Mouse (Mus musculus): Measurements from ENCODE around the gene Kdm4c. TPM values are rescaled to one million over a fixed set of nuclear protein-coding genes. Genes with fewer than 3 reads are reported as not detected.

Kdm4c gene
- polyA plus RNA-seq, 1 experiment from 2014 or later = 14.0 TPM

- Histone ChIP-seq H3K27me3 (ENCODE audit: control insufficient read depth, insufficient read depth, low read length) (no peaks in the 10 kb centered on the region), H3K9ac (ENCODE audit: low read length) (peak overlapping the region; percentile 86), H3K4me1 (ENCODE audit: control insufficient read depth, insufficient read depth, low read length) (no peaks in the 10 kb centered on the region), H3K9me3 (ENCODE audit: control insufficient read depth, low read length) (no peaks in the 10 kb centered on the region), H3K4me2 (ENCODE audit: low read depth) (peak overlapping the region; percentile 73), H3K27ac (ENCODE audit: low read depth, low read length) (peak overlapping the region; percentile 80), H3K4me3 (ENCODE audit: low read depth, low read length) (peak overlapping the region; percentile 84), H3K36me3 (ENCODE audit: control insufficient read depth, insufficient read depth, low read length) (no peaks in the 10 kb centered on the region)
- WGBS = under 1% methylated on average over 41 of the region's 46 CpGs
- no peak for DNase-seq (ENCODE audit: low spot score)
- ATAC-seq (ENCODE audit: insufficient read depth, low FRiP score, low TSS enrichment) = peak; percentile 48
These were observed 10.2 kb downstream of the Kdm4c start for GRCm38 (mm10) chr4:74252245-74253105.

- H3K9me3 ChIP-seq (ENCODE audit: control insufficient read depth, low read length) = no peaks in the 10 kb centered on the region
- no peaks in the 10 kb centered on the region for H3K27me3 ChIP-seq (ENCODE audit: control insufficient read depth, insufficient read depth, low read length)
- DNase-seq (ENCODE audit: low spot score) (no peak), ATAC-seq (ENCODE audit: insufficient read depth, low FRiP score, low TSS enrichment) (no peak)
- WGBS = 26% methylated on average over 5 of the region's 5 CpGs
- no peak overlapping the region for H3K4me3 ChIP-seq (ENCODE audit: low read depth, low read length)
- no peak overlapping the region for H3K9ac ChIP-seq (ENCODE audit: low read length)
- no peak overlapping the region for H3K4me2 ChIP-seq (ENCODE audit: low read depth)
- H3K4me1 ChIP-seq (ENCODE audit: control insufficient read depth, insufficient read depth, low read length) = no peaks in the 10 kb centered on the region
- no peak overlapping the region for H3K27ac ChIP-seq (ENCODE audit: low read depth, low read length)
- H3K36me3 ChIP-seq (ENCODE audit: control insufficient read depth, insufficient read depth, low read length) = no peaks in the 10 kb centered on the region
These were observed 15.6 kb downstream of the Kdm4c start for GRCm38 (mm10) chr4:74257882-74258281.

GRCm38 (mm10) chr4:74258538-74258937 is 16.2 kb downstream of the Kdm4c start:
- no peaks in the 10 kb centered on the region for H3K4me1 ChIP-seq (ENCODE audit: control insufficient read depth, insufficient read depth, low read length)
- H3K27ac ChIP-seq (ENCODE audit: low read depth, low read length) = no peak overlapping the region
- no peak for DNase-seq (ENCODE audit: low spot score)
- no peak overlapping the region for H3K4me3 ChIP-seq (ENCODE audit: low read depth, low read length)
- WGBS = 26% methylated on average over 1 of the region's 1 CpGs
- no peak for ATAC-seq (ENCODE audit: insufficient read depth, low FRiP score, low TSS enrichment)
- no peaks in the 10 kb centered on the region for H3K27me3 ChIP-seq (ENCODE audit: control insufficient read depth, insufficient read depth, low read length)
- no peaks in the 10 kb centered on the region for H3K36me3 ChIP-seq (ENCODE audit: control insufficient read depth, insufficient read depth, low read length)
- H3K4me2 ChIP-seq (ENCODE audit: low read depth) = no peak overlapping the region
- H3K9ac ChIP-seq (ENCODE audit: low read length) = no peak overlapping the region
- H3K9me3 ChIP-seq (ENCODE audit: control insufficient read depth, low read length) = no peaks in the 10 kb centered on the region

GRCm38 (mm10) chr4:74259331-74259730 is 17.0 kb downstream of the Kdm4c start:
- H3K4me1 ChIP-seq (ENCODE audit: control insufficient read depth, insufficient read depth, low read length) = no peaks in the 10 kb centered on the region
- H3K9ac ChIP-seq (ENCODE audit: low read length) = no peak overlapping the region
- no peak for ATAC-seq (ENCODE audit: insufficient read depth, low FRiP score, low TSS enrichment)
- DNase-seq (ENCODE audit: low spot score) = no peak
- H3K9me3 ChIP-seq (ENCODE audit: control insufficient read depth, low read length) = no peaks in the 10 kb centered on the region
- no peaks in the 10 kb centered on the region for H3K36me3 ChIP-seq (ENCODE audit: control insufficient read depth, insufficient read depth, low read length)
- H3K4me2 ChIP-seq (ENCODE audit: low read depth) = no peak overlapping the region
- 11% methylated on average over 3 of the region's 3 CpGs for WGBS
- no peak overlapping the region for H3K4me3 ChIP-seq (ENCODE audit: low read depth, low read length)
- no peak overlapping the region for H3K27ac ChIP-seq (ENCODE audit: low read depth, low read length)
- H3K27me3 ChIP-seq (ENCODE audit: control insufficient read depth, insufficient read depth, low read length) = no peaks in the 10 kb centered on the region

DNA sequence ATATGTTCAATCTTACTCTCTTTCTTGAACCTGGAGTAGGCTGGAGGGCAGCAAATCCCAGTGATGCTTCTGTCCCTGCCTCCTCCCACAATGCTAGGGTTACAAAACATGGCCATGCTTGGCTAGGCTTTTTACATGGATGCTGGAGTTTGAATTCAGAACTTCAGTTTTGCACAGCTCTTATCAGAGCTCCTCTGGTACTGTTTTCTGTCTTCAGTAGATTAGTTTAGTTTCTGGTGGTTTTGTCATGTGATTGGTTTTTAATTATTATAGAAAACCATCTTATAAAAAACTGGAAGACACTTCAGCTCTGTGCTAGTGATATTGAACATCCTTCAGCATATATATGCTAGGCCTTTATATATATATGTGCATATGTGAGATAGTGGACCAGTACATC is 19.6 kb downstream of the Kdm4c start:
- H3K4me3 ChIP-seq (ENCODE audit: low read depth, low read length) = no peak overlapping the region
- ATAC-seq (ENCODE audit: insufficient read depth, low FRiP score, low TSS enrichment) = no peak
- H3K27ac ChIP-seq (ENCODE audit: low read depth, low read length) = no peak overlapping the region
- no peak for DNase-seq (ENCODE audit: low spot score)
- H3K4me2 ChIP-seq (ENCODE audit: low read depth) = no peak overlapping the region
- H3K27me3 ChIP-seq (ENCODE audit: control insufficient read depth, insufficient read depth, low read length) = no peaks in the 10 kb centered on the region
- H3K9ac ChIP-seq (ENCODE audit: low read length) = no peak overlapping the region
- no peaks in the 10 kb centered on the region for H3K9me3 ChIP-seq (ENCODE audit: control insufficient read depth, low read length)
- no peaks in the 10 kb centered on the region for H3K4me1 ChIP-seq (ENCODE audit: control insufficient read depth, insufficient read depth, low read length)
- no peaks in the 10 kb centered on the region for H3K36me3 ChIP-seq (ENCODE audit: control insufficient read depth, insufficient read depth, low read length)

- no peak overlapping the region for H3K4me2 ChIP-seq (ENCODE audit: low read depth)
- ATAC-seq (ENCODE audit: insufficient read depth, low FRiP score, low TSS enrichment) = no peak
- no peak overlapping the region for H3K27ac ChIP-seq (ENCODE audit: low read depth, low read length)
- no peak overlapping the region for H3K9ac ChIP-seq (ENCODE audit: low read length)
- 91% methylated on average over 5 of the region's 5 CpGs for WGBS
- no peak for DNase-seq (ENCODE audit: low spot score)
- H3K9me3 ChIP-seq (ENCODE audit: control insufficient read depth, low read length) = no peaks in the 10 kb centered on the region
- H3K27me3 ChIP-seq (ENCODE audit: control insufficient read depth, insufficient read depth, low read length) = no peaks in the 10 kb centered on the region
- H3K4me1 ChIP-seq (ENCODE audit: control insufficient read depth, insufficient read depth, low read length) = no peaks in the 10 kb centered on the region
- no peaks in the 10 kb centered on the region for H3K36me3 ChIP-seq (ENCODE audit: control insufficient read depth, insufficient read depth, low read length)
- no peak overlapping the region for H3K4me3 ChIP-seq (ENCODE audit: low read depth, low read length)
These were observed 22.2 kb downstream of the Kdm4c start for GRCm38 (mm10) chr4:74264428-74264955.

GRCm38 (mm10) chr4:74271180-74271579 is 28.9 kb downstream of the Kdm4c start:
- Histone ChIP-seq H3K4me3 (ENCODE audit: low read depth, low read length) (no peak overlapping the region), H3K27me3 (ENCODE audit: control insufficient read depth, insufficient read depth, low read length) (no peaks in the 10 kb centered on the region), H3K9ac (ENCODE audit: low read length) (no peak overlapping the region), H3K36me3 (ENCODE audit: control insufficient read depth, insufficient read depth, low read length) (0 out of 2 replicates have a peak, but pooled peaks cover 2% of the 10 kb centered on the region), H3K9me3 (ENCODE audit: control insufficient read depth, low read length) (no peaks in the 10 kb centered on the region), H3K4me2 (ENCODE audit: low read depth) (no peak overlapping the region), H3K27ac (ENCODE audit: low read depth, low read length) (no peak overlapping the region), H3K4me1 (ENCODE audit: control insufficient read depth, insufficient read depth, low read length) (no peaks in the 10 kb centered on the region)
- no peak for ATAC-seq (ENCODE audit: insufficient read depth, low FRiP score, low TSS enrichment)
- WGBS = 84% methylated on average over 5 of the region's 5 CpGs
- no peak for DNase-seq (ENCODE audit: low spot score)

DNA sequence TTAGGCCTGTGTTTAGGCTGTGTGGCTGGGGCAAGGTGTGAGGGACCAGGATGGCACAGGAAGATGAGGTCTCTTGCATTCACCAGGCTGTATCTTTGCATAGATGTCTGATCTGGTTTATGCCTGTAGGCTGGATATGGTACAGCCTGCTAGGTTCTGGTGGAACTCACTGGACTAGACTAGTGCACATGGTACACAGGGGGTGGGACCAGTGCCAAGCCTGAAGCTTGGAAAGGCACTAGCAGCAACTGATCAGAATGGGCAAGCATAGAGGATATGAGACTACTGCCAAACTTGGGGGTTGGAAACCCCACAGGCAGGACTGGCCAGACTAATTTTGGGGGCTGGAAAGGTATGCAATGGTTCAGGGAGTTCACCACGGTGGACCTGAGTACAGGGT is 35.2 kb downstream of the Kdm4c start:
- DNase-seq (ENCODE audit: low spot score) (no peak), ATAC-seq (ENCODE audit: insufficient read depth, low FRiP score, low TSS enrichment) (no peak)
- Histone ChIP-seq H3K27me3 (ENCODE audit: control insufficient read depth, insufficient read depth, low read length) (no peaks in the 10 kb centered on the region), H3K4me2 (ENCODE audit: low read depth) (no peak overlapping the region), H3K9ac (ENCODE audit: low read length) (no peak overlapping the region), H3K9me3 (ENCODE audit: control insufficient read depth, low read length) (no peaks in the 10 kb centered on the region), H3K36me3 (ENCODE audit: control insufficient read depth, insufficient read depth, low read length) (no peaks in the 10 kb centered on the region), H3K27ac (ENCODE audit: low read depth, low read length) (no peak overlapping the region), H3K4me1 (ENCODE audit: control insufficient read depth, insufficient read depth, low read length) (no peaks in the 10 kb centered on the region), H3K4me3 (ENCODE audit: low read depth, low read length) (no peak overlapping the region)
- 80% methylated on average over 1 of the region's 1 CpGs for WGBS

- Histone ChIP-seq H3K27ac (ENCODE audit: low read depth, low read length) (no peak overlapping the region), H3K4me1 (ENCODE audit: control insufficient read depth, insufficient read depth, low read length) (no peaks in the 10 kb centered on the region), H3K36me3 (ENCODE audit: control insufficient read depth, insufficient read depth, low read length) (no peaks in the 10 kb centered on the region), H3K4me2 (ENCODE audit: low read depth) (no peak overlapping the region), H3K9ac (ENCODE audit: low read length) (no peak overlapping the region), H3K9me3 (ENCODE audit: control insufficient read depth, low read length) (no peaks in the 10 kb centered on the region), H3K4me3 (ENCODE audit: low read depth, low read length) (no peak overlapping the region), H3K27me3 (ENCODE audit: control insufficient read depth, insufficient read depth, low read length) (no peaks in the 10 kb centered on the region)
- no peak for DNase-seq (ENCODE audit: low spot score)
- WGBS = 89% methylated on average over 3 of the region's 3 CpGs
- no peak for ATAC-seq (ENCODE audit: insufficient read depth, low FRiP score, low TSS enrichment)
These were observed 37.9 kb downstream of the Kdm4c start for GRCm38 (mm10) chr4:74280170-74280569.
